Mouse (Mus musculus) heart, postnatal 0 days (tissue): ENCODE results near the gene Ankrd39. TPM values are rescaled to one million over a fixed set of nuclear protein-coding genes. Genes with fewer than 3 reads are reported as not detected.

ENCODE experiments used
- ATAC-seq: fragments of 200-750 bp; cut with Nextera tagmentation; 2 replicates; pipeline ENCODE4 v1.8.0; 2017; ENCODE audit warnings: low read depth, moderate number of reproducible peaks, moderate library complexity; ENCODE audit not compliant: insufficient read depth
- DNase-seq: peaks from one replicate; pipeline ENCODE4 v3.0.0-alpha.2; 2016; ENCODE audit warnings: low spot score
- H3K27ac ChIP-seq: fragments of 300-500 bp; sonication (generic); 2 replicates; pipeline ENCODE4 v1.5.1; 2014; ENCODE audit warnings: low read depth, mild to moderate bottlenecking
- H3K27me3 ChIP-seq: fragments of 300-500 bp; sonication (generic); 2 replicates; pipeline ENCODE4 v1.6.1; 2014; ENCODE audit warnings: low read length, mixed read lengths; ENCODE audit not compliant: control insufficient read depth, insufficient read depth
- H3K36me3 ChIP-seq: fragments of 300-500 bp; sonication (generic); replicated peaks from 2 replicates; pipeline ENCODE4 v1.6.1; 2014; ENCODE audit warnings: low read length, mixed read lengths; ENCODE audit not compliant: control insufficient read depth, insufficient read depth
- H3K4me1 ChIP-seq: fragments of 300-500 bp; sonication (generic); 2 replicates; pipeline ENCODE4 v1.6.1; 2014; ENCODE audit warnings: antibody characterized with exemption; ENCODE audit not compliant: control insufficient read depth, insufficient read depth
- H3K4me2 ChIP-seq: fragments of 300-500 bp; sonication (generic); 2 replicates; pipeline ENCODE4 v1.6.1; 2014; ENCODE audit warnings: low read depth, mild to moderate bottlenecking, low read length, moderate library complexity
- H3K4me3 ChIP-seq: fragments of 300-500 bp; sonication (generic); 2 replicates; pipeline ENCODE4 v1.5.1; 2014; ENCODE audit warnings: low read depth, low read length
- H3K9ac ChIP-seq: fragments of 300-500 bp; sonication (generic); replicated peaks from 2 replicates; pipeline ENCODE4 v1.6.1; 2014; ENCODE audit warnings: low read depth, low read length, mixed read lengths
- H3K9me3 ChIP-seq: fragments of 300-500 bp; sonication (generic); replicated peaks from 2 replicates; pipeline ENCODE4 v1.6.1; 2016; ENCODE audit warnings: low read length; ENCODE audit not compliant: control insufficient read depth
- CTCF ChIP-seq: IDR thresholded peaks from 2 replicates; pipeline ENCODE4 v1.5.1; 2016; ENCODE audit warnings: antibody characterized with exemption, control low read depth, low read depth
- EP300 ChIP-seq: IDR thresholded peaks from 2 replicates; pipeline ENCODE4 v1.6.1; 2016; ENCODE audit warnings: antibody characterized with exemption, low read depth
- WGBS: fragments of 180-500 bp; shearing (Covaris S2); extraction: QIAGEN DNeasy Blood & Tissue Kit; methylation state at CpG from one replicate; pipeline ENCODE4 v1.1.7; 2014; 5-methylcytosine and 5-hydroxymethylcytosine counted together
- polyA plus RNA-seq: library from polyadenylated mRNA; unstranded; fragments of >200 nt; fragmentation: Nextera tagmentation; extraction: Ambion mirVana; gene quantifications from 2 replicates; pipeline ENCODE4 v1.2.1, GENCODE M21; 2015
- total RNA-seq: library from RNA; depleted of rRNA; stranded (reverse); fragments of >200 nt; gene quantifications from 2 replicates; pipeline ENCODE4 v1.2.3, GENCODE M21; 2014; ENCODE audit warnings: low replicate concordance

Ankrd39 gene
- total and polyA plus RNA-seq, 2 experiments from 2014 or later = 29.0 to 32.7 TPM

DNA sequence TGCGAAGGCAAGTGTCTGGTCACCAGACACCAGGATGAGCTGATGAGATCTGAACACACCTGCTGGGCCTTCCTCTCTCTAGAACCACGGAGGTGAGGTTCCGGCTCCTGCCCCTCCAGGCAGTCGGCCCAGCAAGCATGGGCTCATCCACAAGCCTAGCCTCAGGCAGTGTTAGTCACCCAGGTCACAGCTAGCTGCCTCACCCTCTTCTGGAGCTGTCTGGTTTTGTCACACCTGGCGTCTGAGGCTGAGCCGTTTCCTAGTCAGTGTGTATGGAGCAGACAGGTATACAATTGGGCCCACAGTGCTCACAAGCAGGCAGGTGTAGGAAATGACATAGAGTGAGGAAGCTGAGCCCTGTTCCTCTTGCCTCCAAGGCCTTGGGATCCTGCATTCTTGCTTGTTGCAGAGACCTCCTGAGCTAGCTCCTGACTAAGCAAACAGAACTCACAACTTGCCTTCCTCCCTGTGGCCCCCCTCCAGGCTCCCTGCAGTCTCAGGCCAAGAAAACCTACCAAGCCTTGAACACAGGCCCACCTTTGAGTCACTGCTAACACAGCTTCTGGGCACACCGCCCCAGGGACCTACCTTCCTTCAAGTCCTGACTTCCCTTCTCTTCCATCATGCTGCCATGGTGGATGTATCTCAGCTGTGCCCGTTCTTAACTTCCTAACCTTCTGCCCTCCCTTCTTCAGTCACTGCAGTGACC, 36.3 kb upstream of the Ankrd39 start:
- Histone ChIP-seq H3K36me3 (no peaks in the 10 kb centered on the region), H3K9me3 (no peaks in the 10 kb centered on the region), H3K4me1 (peaks cover 40% of the 10 kb centered on the region), H3K27me3 (no peaks in the 10 kb centered on the region), H3K4me2 (no peak overlapping the region), H3K27ac (no peak overlapping the region), H3K9ac (no peak overlapping the region), H3K4me3 (no peak overlapping the region)
- WGBS = 82% methylated on average over 8 of the region's 8 CpGs
- no peak for DNase-seq
- TF ChIP-seq EP300 (no peak), CTCF (no peak)
- ATAC-seq = no peak

- Histone ChIP-seq H3K36me3 (no peaks in the 10 kb centered on the region), H3K9ac (no peak overlapping the region), H3K27ac (no peak overlapping the region), H3K4me3 (no peak overlapping the region), H3K27me3 (no peaks in the 10 kb centered on the region), H3K9me3 (no peaks in the 10 kb centered on the region), H3K4me2 (no peak overlapping the region), H3K4me1 (peaks cover 34% of the 10 kb centered on the region)
- ATAC-seq (no peak), DNase-seq (no peak)
- TF ChIP-seq CTCF (no peak), EP300 (no peak)
- 58% methylated on average over 8 of the region's 8 CpGs for WGBS
Measured at GRCm38 (mm10) chr1:36582211-36582610, 35.0 kb upstream of the Ankrd39 start.

GRCm38 (mm10) chr1:36581260-36581659, 34.0 kb upstream of the Ankrd39 start:
- TF ChIP-seq CTCF = no peak
- TF ChIP-seq EP300 = no peak
- H3K4me1 ChIP-seq = peaks cover 34% of the 10 kb centered on the region
- ATAC-seq (peak; percentile 31), DNase-seq (no peak)
- WGBS = 55% methylated on average over 5 of the region's 5 CpGs
- H3K9ac ChIP-seq = no peak overlapping the region
- no peak overlapping the region for H3K4me3 ChIP-seq
- H3K4me2 ChIP-seq = peak overlapping the region; percentile 47; the same call in 1 of the 2 replicates
- no peaks in the 10 kb centered on the region for H3K27me3 ChIP-seq
- H3K27ac ChIP-seq = peak overlapping the region; percentile 76
- H3K36me3 ChIP-seq = no peaks in the 10 kb centered on the region
- no peaks in the 10 kb centered on the region for H3K9me3 ChIP-seq

DNA sequence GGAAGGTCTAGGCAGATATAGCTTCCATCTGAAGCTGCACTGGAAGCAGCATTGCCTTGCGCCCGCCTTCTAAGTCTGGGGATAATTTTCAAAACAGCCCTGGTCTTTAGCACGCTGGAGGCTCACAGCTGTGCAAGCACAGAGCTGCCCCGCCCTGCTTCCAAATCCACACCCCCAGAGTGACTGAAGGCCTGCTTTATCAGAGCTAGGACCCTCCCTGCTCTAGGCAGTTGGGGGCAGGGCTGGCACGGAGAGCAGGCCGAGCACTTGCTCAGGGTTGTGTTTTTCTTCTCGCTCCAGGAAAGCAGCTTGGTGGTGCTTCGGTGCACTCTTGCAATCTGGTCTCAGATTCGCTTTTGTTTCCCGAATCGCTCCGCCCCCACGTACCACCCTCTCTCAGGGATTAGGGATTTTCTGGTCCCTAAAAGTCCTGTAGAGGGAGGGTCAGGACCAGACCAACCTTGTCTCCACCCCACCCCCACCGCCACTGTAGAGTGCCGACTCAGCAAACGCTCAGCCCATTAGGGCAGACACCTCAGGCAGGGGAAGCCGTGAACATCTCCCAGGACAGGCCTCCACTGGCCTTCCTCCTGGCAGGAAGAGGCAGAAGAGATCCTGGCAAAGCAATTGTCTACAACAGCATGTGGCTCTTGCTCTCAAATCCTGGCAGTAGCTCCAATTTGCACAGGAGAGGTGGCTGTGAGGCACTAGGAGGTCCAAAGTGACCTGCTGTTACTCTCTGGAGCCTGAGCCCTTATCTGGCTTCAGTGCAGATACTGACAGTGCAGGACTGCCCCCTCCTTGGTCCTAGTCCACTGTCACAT, 33.4 kb upstream of the Ankrd39 start:
- Histone ChIP-seq H3K4me2 (peak overlapping the region; percentile 47), H3K36me3 (no peaks in the 10 kb centered on the region)
- TF ChIP-seq CTCF (no peak), EP300 (no peak)

GRCm38 (mm10) chr1:36579974-36580383, 32.7 kb upstream of the Ankrd39 start:
- no peak for TF ChIP-seq CTCF
- no peak for TF ChIP-seq EP300
- H3K4me2 ChIP-seq = peak overlapping the region; percentile 47
- ATAC-seq = no peak
- H3K36me3 ChIP-seq = no peaks in the 10 kb centered on the region
- peak overlapping the region; percentile 35; the same call in 1 of the 2 replicates for H3K9ac ChIP-seq
- H3K4me1 ChIP-seq = peaks cover 34% of the 10 kb centered on the region
- H3K9me3 ChIP-seq = no peaks in the 10 kb centered on the region
- H3K27me3 ChIP-seq = no peaks in the 10 kb centered on the region
- peak overlapping the region; percentile 14; the same call in 1 of the 2 replicates for H3K4me3 ChIP-seq
- 37% methylated on average over 6 of the region's 6 CpGs for WGBS
- no peak for DNase-seq
- peak overlapping the region; percentile 76 for H3K27ac ChIP-seq

More for the DNA sequence above, 33.4 kb upstream of the Ankrd39 start:
- DNase-seq (peak; percentile 46), ATAC-seq (peak; percentile 81)
- Histone ChIP-seq H3K4me1 (peaks cover 34% of the 10 kb centered on the region), H3K27me3 (no peaks in the 10 kb centered on the region), H3K27ac (peak overlapping the region; percentile 76), H3K4me3 (peak overlapping the region; percentile 14), H3K9me3 (no peaks in the 10 kb centered on the region), H3K9ac (peak overlapping the region; percentile 35)
- WGBS = 3% methylated on average over 17 of the region's 17 CpGs
